Mouse (Mus musculus): ENCODE results near the gene Ly6g5b.

DNA sequence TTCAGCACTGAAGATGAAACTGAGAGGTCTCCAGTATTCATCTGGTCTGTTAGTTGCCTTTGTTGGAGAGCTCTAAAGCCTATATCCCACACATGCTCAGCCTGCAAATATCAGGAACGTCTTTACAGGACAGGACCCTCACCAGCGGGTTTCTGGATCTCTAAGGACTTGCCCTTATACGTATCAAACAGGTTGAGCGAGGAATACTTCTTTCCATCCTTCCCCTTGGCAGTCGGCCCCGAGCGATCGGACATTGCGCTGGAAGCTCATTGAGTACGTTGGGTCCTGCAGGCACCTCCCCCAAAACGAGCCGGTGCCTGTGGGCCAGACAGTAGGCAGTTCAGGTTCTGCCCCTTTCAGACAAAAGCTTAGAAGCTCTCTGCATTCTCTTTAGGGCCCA, 47.5 kb upstream of the Ly6g5b start:
- TF ChIP-seq MAFK (IDR thresholded peaks at IDR 0.05; ENCODE audit: insufficient read depth, low read depth, low read length), result no peak
- no peak for TF ChIP-seq CHD2 (IDR thresholded peaks at IDR 0.05; ENCODE audit: low read depth, low read length)
- TF ChIP-seq ZNF384 (IDR thresholded peaks at IDR 0.05; ENCODE audit: low read depth, low read length), result no peak
- no peak for TF ChIP-seq HCFC1 (IDR thresholded peaks at IDR 0.05; ENCODE audit: borderline replicate concordance, insufficient read depth, low read length)

Data from ES-E14 (cell line).